Mouse (Mus musculus) right cerebral cortex, postnatal 4 days (tissue): ENCODE results near the gene Dpf1.

ENCODE experiments used
- DNase-seq: peaks from one replicate; pipeline ENCODE4 v3.0.0-alpha.2; 2022

Dpf1 gene

GRCm38 (mm10) chr7:29288942-29289638 is 14.7 kb upstream of the Dpf1 start, which contains the start of gene Ppp1r14a:
Ppp1r14a (plus strand) TSS chr7:29289308.
- DNase-seq, result peak; percentile 77

- no peak for DNase-seq
Observed at GRCm38 (mm10) chr7:29289856-29290255, 13.9 kb upstream of the Dpf1 start.

- no peak for DNase-seq
Observed at GRCm38 (mm10) chr7:29290691-29291485, 12.9 kb upstream of the Dpf1 start.

GRCm38 (mm10) chr7:29291616-29292457 is 11.9 kb upstream of the Dpf1 start:
- no peak for DNase-seq

- DNase-seq, result no peak
Observed at GRCm38 (mm10) chr7:29292458-29293098, 11.2 kb upstream of the Dpf1 start.

- no peak for DNase-seq
Observed at GRCm38 (mm10) chr7:29293131-29294065, 10.4 kb upstream of the Dpf1 start.

- DNase-seq, result no peak
Observed at GRCm38 (mm10) chr7:29294111-29294761, 9.5 kb upstream of the Dpf1 start.

GRCm38 (mm10) chr7:29295861-29296647 is 7.7 kb upstream of the Dpf1 start:
- no peak for DNase-seq

- no peak for DNase-seq
Observed at GRCm38 (mm10) chr7:29296998-29297397, 6.8 kb upstream of the Dpf1 start.

- DNase-seq, result peak; percentile 80
Observed at GRCm38 (mm10) chr7:29301127-29301566, 2.6 kb upstream of the Dpf1 start.

- no peak for DNase-seq
Observed at GRCm38 (mm10) chr7:29302641-29303040, 1.1 kb upstream of the Dpf1 start.

GRCm38 (mm10) chr7:29304463-29305262 is 912 bp downstream of the Dpf1 start:
- DNase-seq, result no peak

- DNase-seq, result no peak
Observed at GRCm38 (mm10) chr7:29305263-29305988, 1.7 kb downstream of the Dpf1 start.

- no peak for DNase-seq
Observed at GRCm38 (mm10) chr7:29306108-29306507, 2.4 kb downstream of the Dpf1 start.

GRCm38 (mm10) chr7:29306619-29307018 is 2.9 kb downstream of the Dpf1 start:
- no peak for DNase-seq

- peak; percentile 97 for DNase-seq
Observed at GRCm38 (mm10) chr7:29307350-29308104, 3.8 kb downstream of the Dpf1 start.

GRCm38 (mm10) chr7:29309221-29309721 is 5.5 kb downstream of the Dpf1 start:
- DNase-seq, result peak; percentile 58

- DNase-seq, result no peak
Observed at GRCm38 (mm10) chr7:29309749-29310148, 6.0 kb downstream of the Dpf1 start.
